Mouse (Mus musculus) lung, embryonic 16.5 days (tissue): ENCODE data around the gene Gsdme. TPM values are rescaled to one million over a fixed set of nuclear protein-coding genes. Genes with fewer than 3 reads are reported as not detected.

Experiments
- ATAC-seq: fragments of 200-750 bp; cut with Nextera tagmentation; 2 replicates; pipeline ENCODE4 v1.8.0; 2017; ENCODE audit warnings: low read depth, mild to moderate bottlenecking, moderate library complexity
- H3K27ac ChIP-seq: fragments of 300-500 bp; sonication (generic); 2 replicates; pipeline ENCODE4 v1.5.1; 2014; ENCODE audit warnings: mild to moderate bottlenecking, control low read depth, low read length
- H3K27me3 ChIP-seq: fragments of 300-500 bp; sonication (generic); 2 replicates; pipeline ENCODE4 v1.6.1; 2014; ENCODE audit warnings: low read depth, low read length, mixed read lengths; ENCODE audit not compliant: control insufficient read depth, insufficient read depth
- H3K36me3 ChIP-seq: fragments of 300-500 bp; sonication (generic); 2 replicates; pipeline ENCODE4 v1.6.1; 2014; ENCODE audit warnings: low read length; ENCODE audit not compliant: control insufficient read depth, insufficient read depth
- H3K4me1 ChIP-seq: fragments of 300-500 bp; sonication (generic); replicated peaks from 2 replicates; pipeline ENCODE4 v1.6.1; 2014; ENCODE audit warnings: low read length, mixed read lengths; ENCODE audit not compliant: control insufficient read depth, insufficient read depth
- H3K4me2 ChIP-seq: fragments of 300-500 bp; sonication (generic); 2 replicates; pipeline ENCODE4 v1.6.1; 2014; ENCODE audit warnings: low read depth, low read length, control low read depth
- H3K4me3 ChIP-seq: fragments of 300-500 bp; sonication (generic); 2 replicates; pipeline ENCODE4 v1.5.1; 2014; ENCODE audit warnings: mild to moderate bottlenecking, low read length, control low read depth
- H3K9ac ChIP-seq: fragments of 300-500 bp; sonication (generic); 2 replicates; pipeline ENCODE4 v1.6.1; 2014; ENCODE audit warnings: low read length, control low read depth
- H3K9me3 ChIP-seq: fragments of 300-500 bp; sonication (generic); 2 replicates; pipeline ENCODE4 v1.6.1; 2016; ENCODE audit warnings: low read length; ENCODE audit not compliant: control insufficient read depth
- WGBS: fragments of 180-500 bp; shearing (Covaris S2); extraction: QIAGEN DNeasy Blood & Tissue Kit; methylation state at CpG from one replicate; pipeline ENCODE4 v1.1.7; 2014; 5-methylcytosine and 5-hydroxymethylcytosine counted together
- polyA plus RNA-seq: library from polyadenylated mRNA; unstranded; fragments of >200 nt; fragmentation: Nextera tagmentation; extraction: Ambion mirVana; gene quantifications from 2 replicates; pipeline ENCODE4 v1.2.1, GENCODE M21; 2015

The Gsdme gene
- polyA plus RNA-seq, 1 experiment from 2014 or later, result 32.0 TPM

DNA sequence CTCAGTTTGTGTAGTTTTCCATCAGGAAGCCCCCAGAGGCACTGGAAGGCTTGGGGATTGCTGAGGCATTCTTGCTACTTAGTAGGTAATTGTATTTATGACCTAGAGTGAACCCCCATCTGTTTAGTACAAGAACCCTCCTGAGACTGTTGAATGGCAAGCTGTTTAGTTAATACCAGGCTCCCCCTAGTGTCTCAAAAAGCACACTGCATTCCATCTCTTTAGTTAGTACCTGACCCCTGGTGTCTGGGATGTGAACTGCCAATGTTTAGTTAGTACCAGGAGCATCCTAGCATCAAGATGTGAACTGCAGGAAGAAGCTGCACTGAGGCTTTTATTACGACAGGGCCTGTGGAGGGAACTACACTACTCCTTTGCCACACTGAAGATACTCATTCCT, 30.5 kb upstream of the Gsdme start:
- Histone ChIP-seq H3K27ac (no peak overlapping the region), H3K27me3 (no peaks in the 10 kb centered on the region), H3K9me3 (no peaks in the 10 kb centered on the region), H3K9ac (no peak overlapping the region), H3K4me3 (no peak overlapping the region), H3K4me1 (no peaks in the 10 kb centered on the region), H3K36me3 (no peaks in the 10 kb centered on the region), H3K4me2 (no peak overlapping the region)
- WGBS, result 19% methylated on average over 1 of the region's 1 CpGs
- no peak for ATAC-seq

GRCm38 (mm10) chr6:50291650-50292049, 28.0 kb upstream of the Gsdme start:
- Histone ChIP-seq H3K36me3 (no peaks in the 10 kb centered on the region), H3K27ac (no peak overlapping the region)
- 58% methylated on average over 4 of the region's 4 CpGs for WGBS

DNA sequence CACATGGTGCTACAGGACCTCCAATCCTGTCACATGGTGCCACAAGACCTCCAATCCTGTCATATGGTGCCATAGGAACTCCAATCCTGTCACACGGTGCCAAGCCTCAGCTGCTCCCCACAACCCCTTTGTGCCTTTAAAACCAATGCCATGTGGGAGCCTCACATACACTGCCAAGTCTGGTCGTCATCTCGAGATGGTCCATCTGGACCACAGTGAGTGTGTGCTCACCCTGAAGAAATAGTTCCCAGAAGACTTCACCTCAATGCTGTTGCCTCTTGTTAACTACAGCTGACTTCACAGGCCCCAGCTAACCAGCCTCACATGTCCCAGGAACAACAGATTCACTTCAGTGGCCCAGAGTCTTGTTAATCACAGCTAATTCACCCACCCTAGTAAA, 23.2 kb upstream of the Gsdme start:
- Histone ChIP-seq H3K4me3 (no peak overlapping the region), H3K9ac (no peak overlapping the region), H3K9me3 (no peaks in the 10 kb centered on the region), H3K27ac (no peak overlapping the region), H3K4me1 (no peaks in the 10 kb centered on the region), H3K4me2 (no peak overlapping the region), H3K36me3 (no peaks in the 10 kb centered on the region), H3K27me3 (no peaks in the 10 kb centered on the region)
- ATAC-seq, result no peak
- 84% methylated on average over 3 of the region's 3 CpGs for WGBS

More at GRCm38 (mm10) chr6:50291650-50292049, 28.0 kb upstream of the Gsdme start:
- Histone ChIP-seq H3K4me1 (no peaks in the 10 kb centered on the region), H3K4me3 (no peak overlapping the region), H3K9ac (no peak overlapping the region), H3K4me2 (no peak overlapping the region), H3K27me3 (no peaks in the 10 kb centered on the region), H3K9me3 (no peaks in the 10 kb centered on the region)
- ATAC-seq, result no peak

GRCm38 (mm10) chr6:50279642-50280041, 16.0 kb upstream of the Gsdme start:
- no peak for ATAC-seq
- no peaks in the 10 kb centered on the region for H3K9me3 ChIP-seq
- 80% methylated on average over 7 of the region's 7 CpGs for WGBS
- H3K4me2 ChIP-seq, result no peak overlapping the region
- no peaks in the 10 kb centered on the region for H3K36me3 ChIP-seq
- H3K9ac ChIP-seq, result no peak overlapping the region
- H3K27ac ChIP-seq, result no peak overlapping the region
- H3K4me1 ChIP-seq, result no peaks in the 10 kb centered on the region
- H3K27me3 ChIP-seq, result no peaks in the 10 kb centered on the region
- H3K4me3 ChIP-seq, result no peak overlapping the region

DNA sequence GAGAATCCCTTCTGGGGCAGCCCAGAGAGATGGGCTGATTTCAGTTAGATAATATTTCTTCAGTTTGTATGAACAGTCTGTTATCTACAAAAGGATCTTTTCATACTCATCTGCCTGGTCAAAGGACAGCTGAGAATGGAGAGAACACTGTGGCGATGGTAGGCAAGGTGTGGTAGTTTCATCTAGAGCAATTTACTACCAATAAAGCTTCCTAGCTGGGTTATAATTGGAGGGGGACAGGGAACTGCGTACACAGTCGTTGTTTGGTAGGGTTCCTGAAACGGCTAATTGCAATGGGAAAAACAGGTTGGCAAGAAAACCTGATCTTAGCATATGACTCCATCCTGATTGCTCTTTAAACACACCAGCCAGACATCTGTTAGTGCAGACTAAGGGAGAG, 10.3 kb upstream of the Gsdme start:
- Histone ChIP-seq H3K4me2 (no peak overlapping the region), H3K27me3 (no peaks in the 10 kb centered on the region), H3K27ac (no peak overlapping the region), H3K9ac (no peak overlapping the region), H3K4me1 (no peaks in the 10 kb centered on the region), H3K4me3 (no peak overlapping the region), H3K36me3 (no peaks in the 10 kb centered on the region), H3K9me3 (no peaks in the 10 kb centered on the region)
- no peak for ATAC-seq
- WGBS, result 88% methylated on average over 4 of the region's 4 CpGs

DNA sequence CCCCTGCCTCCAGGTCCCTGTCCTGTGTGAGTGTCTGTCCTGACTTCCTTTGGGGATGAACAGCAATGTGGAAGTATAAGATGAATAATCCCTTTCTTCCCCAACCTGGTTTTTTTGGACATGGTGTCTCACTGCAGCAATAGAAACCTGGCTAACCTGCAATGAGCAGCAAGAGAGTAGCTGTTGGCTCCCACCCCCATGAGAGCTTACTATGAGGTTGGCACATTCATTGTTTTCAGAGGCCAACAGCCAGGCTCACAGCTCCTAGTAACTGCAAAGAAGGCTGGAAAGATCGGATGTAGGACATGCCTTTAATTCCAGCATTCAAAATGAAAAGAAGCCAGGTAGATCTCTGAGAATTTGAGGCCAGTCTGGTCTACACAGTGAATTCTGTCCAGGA, 9.8 kb upstream of the Gsdme start:
- 74% methylated on average over 1 of the region's 1 CpGs for WGBS
- Histone ChIP-seq H3K4me1 (no peaks in the 10 kb centered on the region), H3K9ac (no peak overlapping the region), H3K27ac (no peak overlapping the region), H3K36me3 (no peaks in the 10 kb centered on the region), H3K4me2 (no peak overlapping the region), H3K27me3 (no peaks in the 10 kb centered on the region), H3K9me3 (no peaks in the 10 kb centered on the region), H3K4me3 (no peak overlapping the region)
- ATAC-seq, result no peak

DNA sequence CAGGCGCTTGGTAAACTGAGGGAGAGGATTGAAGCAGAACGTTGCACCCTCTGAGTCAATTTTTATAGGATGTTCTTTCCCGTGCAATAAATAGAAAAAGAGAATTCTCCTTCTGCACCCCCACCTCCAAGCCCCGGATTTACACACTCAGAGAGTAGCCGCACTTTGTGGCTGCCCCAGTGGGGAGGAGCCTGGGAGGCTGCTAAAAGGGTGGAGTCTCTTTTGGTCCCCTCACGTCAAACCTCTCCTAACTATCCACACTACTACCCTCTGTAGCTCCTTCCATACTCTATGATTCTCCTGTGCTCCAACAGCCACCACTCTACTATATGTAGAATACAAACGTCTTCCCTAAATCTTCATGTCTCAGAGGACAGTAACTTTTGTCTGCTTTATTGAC, 1.4 kb downstream of the Gsdme start:
- H3K4me3 ChIP-seq, result peak overlapping the region; percentile 49; the same call in 1 of the 2 replicates
- WGBS, result 29% methylated on average over 7 of the region's 7 CpGs

DNA sequence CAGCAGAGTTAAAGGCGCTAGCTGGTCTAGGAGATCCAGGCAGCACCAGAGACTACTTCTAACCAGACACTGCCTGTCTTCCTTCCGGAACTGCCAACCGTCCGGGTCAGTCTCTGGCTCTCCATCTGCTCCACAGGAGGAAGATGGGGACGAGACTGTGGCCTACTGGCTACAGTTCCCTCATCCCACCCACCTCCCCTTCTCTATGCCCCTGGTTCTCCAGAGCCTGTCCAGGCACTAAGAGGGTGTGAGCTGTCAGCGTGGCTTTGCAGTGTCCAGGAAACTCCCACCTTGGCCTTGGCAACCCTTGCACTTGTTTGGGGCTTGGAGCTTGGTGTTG, 1.8 kb downstream of the Gsdme start:
- Histone ChIP-seq H3K4me2 (peak overlapping the region; percentile 72), H3K9me3 (no peaks in the 10 kb centered on the region), H3K27ac (no peak overlapping the region), H3K9ac (peak overlapping the region; percentile 59), H3K27me3 (no peaks in the 10 kb centered on the region), H3K4me1 (peaks cover 5% of the 10 kb centered on the region; the same call in 1 of the 2 replicates), H3K36me3 (no peaks in the 10 kb centered on the region), H3K4me3 (peak overlapping the region; percentile 49)
- WGBS, result 1% methylated on average over 6 of the region's 6 CpGs
- no peak for ATAC-seq

More for the DNA sequence above, 1.4 kb downstream of the Gsdme start:
- peaks cover 5% of the 10 kb centered on the region; the same call in 1 of the 2 replicates for H3K4me1 ChIP-seq
- peak overlapping the region; percentile 72 for H3K4me2 ChIP-seq
- no peak overlapping the region; the same call in 1 of the 2 replicates for H3K9ac ChIP-seq
- H3K9me3 ChIP-seq, result no peaks in the 10 kb centered on the region
- no peaks in the 10 kb centered on the region for H3K36me3 ChIP-seq
- ATAC-seq, result no peak
- no peaks in the 10 kb centered on the region for H3K27me3 ChIP-seq
- H3K27ac ChIP-seq, result no peak overlapping the region

GRCm38 (mm10) chr6:50261201-50261921, 2.3 kb downstream of the Gsdme start:
- Histone ChIP-seq H3K4me1 (peaks cover 5% of the 10 kb centered on the region; the same call in 1 of the 2 replicates), H3K9ac (peak overlapping the region; percentile 59), H3K9me3 (no peaks in the 10 kb centered on the region), H3K27ac (no peak overlapping the region), H3K36me3 (no peaks in the 10 kb centered on the region), H3K4me2 (peak overlapping the region; percentile 72), H3K4me3 (peak overlapping the region; percentile 49), H3K27me3 (no peaks in the 10 kb centered on the region)
- WGBS, result 2% methylated on average over 35 of the region's 35 CpGs
- ATAC-seq, result peak; percentile 92
